Mouse (Mus musculus): ENCODE measurements around the gene Ceacam9. TPM values are rescaled to one million over a fixed set of nuclear protein-coding genes. Genes with fewer than 3 reads are reported as not detected.

Gene Ceacam9
- total and polyA plus RNA-seq, 3 experiments: not detected

- peaks cover 3 to 6% of the 10 kb centered on the region in 2 experiments; a peak in 2 of 4 replicates for H3K27me3 ChIP-seq (ENCODE audit: control insufficient read depth in 1 of 2, insufficient read depth in 2 of 2, low read length in 2 of 2)
- no peaks in the 10 kb centered on the region for H3K9me3 ChIP-seq (replicated peaks; ENCODE audit: insufficient read depth, low read length)
- H3K9ac ChIP-seq (ENCODE audit: control insufficient read depth, low read depth, low read length, poor library complexity, severe bottlenecking): no peak overlapping the region
- no peaks in the 10 kb centered on the region for H3K79me2 ChIP-seq (ENCODE audit: control insufficient read depth, insufficient read depth, low read length, poor library complexity)
- no peak overlapping the region for H3K27ac ChIP-seq (ENCODE audit: control insufficient read depth, low read depth, low read length)
- no peak overlapping the region for H3K4me3 ChIP-seq (ENCODE audit: control insufficient read depth in 1 of 2, insufficient read depth in 1 of 2, low read depth in 2 of 2, low read length in 2 of 2)
- H3K4me1 ChIP-seq (ENCODE audit: control insufficient read depth in 1 of 2, insufficient read depth in 2 of 2, low read length in 2 of 2): no peaks in the 10 kb centered on the region
- TF ChIP-seq MAFK (IDR thresholded peaks at IDR 0.05; ENCODE audit: borderline replicate concordance, low read depth, low read length): no peak
- no peak for TF ChIP-seq UBTF (IDR thresholded peaks at IDR 0.05; ENCODE audit: borderline replicate concordance, insufficient read depth, low read depth, low read length)
- TF ChIP-seq EP300 (IDR thresholded peaks at IDR 0.05; ENCODE audit: low read depth in 1 of 2, low read length in 2 of 2): no peak
- TF ChIP-seq MAX (IDR thresholded peaks at IDR 0.05; ENCODE audit: low read length): no peak
- no peak for TF ChIP-seq HCFC1 (IDR thresholded peaks at IDR 0.05; ENCODE audit: low read depth, low read length)
- TF ChIP-seq POLR2AphosphoS2 (IDR thresholded peaks at IDR 0.05; ENCODE audit: low read length): no peak
- TF ChIP-seq ETS1 (IDR thresholded peaks at IDR 0.05; ENCODE audit: low read depth, low read length): no peak
- no peak for TF ChIP-seq SIN3A (IDR thresholded peaks at IDR 0.05; ENCODE audit: low read length)
- TF ChIP-seq MXI1 (IDR thresholded peaks at IDR 0.05; ENCODE audit: low read depth, low read length): no peak
- no peak for TF ChIP-seq TCF12 (IDR thresholded peaks at IDR 0.05; ENCODE audit: low read depth, low read length)
- no peak for TF ChIP-seq MYB (IDR thresholded peaks at IDR 0.05; ENCODE audit: low read depth, low read length)
- TF ChIP-seq CTCF (IDR thresholded peaks at IDR 0.05 in 2 of 3, conservative IDR thresholded peaks at IDR 0.05 in 1 of 3; ENCODE audit: control insufficient read depth in 1 of 3, insufficient read depth in 1 of 3, low read depth in 2 of 3, low read length in 3 of 3, poor library complexity in 1 of 3, severe bottlenecking in 1 of 3): no peak
- TF ChIP-seq MEF2A (IDR thresholded peaks at IDR 0.05; ENCODE audit: extremely low read depth, insufficient replicate concordance, low read depth, low read length, poor library complexity, severe bottlenecking): no peak
- no peak for TF ChIP-seq GATA1 (IDR thresholded peaks at IDR 0.05; ENCODE audit: low read depth, low read length)
- no peak for TF ChIP-seq RAD21 (IDR thresholded peaks at IDR 0.05; ENCODE audit: low read depth, low read length)
- no peak for TF ChIP-seq TBP (IDR thresholded peaks at IDR 0.05; ENCODE audit: low read depth, low read length)
- no peak for TF ChIP-seq NELFE (IDR thresholded peaks at IDR 0.05; ENCODE audit: low read depth, low read length)
- TF ChIP-seq NRF1 (IDR thresholded peaks at IDR 0.05; ENCODE audit: insufficient read depth, low read depth, low read length, poor library complexity, severe bottlenecking): no peak
- TF ChIP-seq POLR2AphosphoS5 (IDR thresholded peaks at IDR 0.05; ENCODE audit: borderline replicate concordance, low read depth, low read length): no peak
- no peak for TF ChIP-seq USF2 (IDR thresholded peaks at IDR 0.05; ENCODE audit: borderline replicate concordance in 1 of 2, insufficient read depth in 1 of 2, low read depth in 1 of 2, low read length in 2 of 2)
- no peak for DNase-seq (ENCODE audit: low read depth, low spot score)
- H3K36me3 ChIP-seq (ENCODE audit: control insufficient read depth in 1 of 2, insufficient read depth in 2 of 2, low read length in 2 of 2): no peaks in the 10 kb centered on the region
Observed at GRCm38 (mm10) chr7:16708244-16708643, 13.5 kb upstream of the Ceacam9 start.

GRCm38 (mm10) chr7:16710604-16711003 is 11.1 kb upstream of the Ceacam9 start:
- H3K9me3 ChIP-seq (replicated peaks; ENCODE audit: insufficient read depth, low read length): no peaks in the 10 kb centered on the region
- H3K36me3 ChIP-seq (ENCODE audit: control insufficient read depth in 1 of 2, insufficient read depth in 2 of 2, low read length in 2 of 2): no peaks in the 10 kb centered on the region
- DNase-seq (ENCODE audit: low read depth, low spot score): peak; percentile 54
- TF ChIP-seq SMC3 (IDR thresholded peaks at IDR 0.05; ENCODE audit: low read depth, low read length): peak; percentile 47
- no peak for TF ChIP-seq ZC3H11A (IDR thresholded peaks at IDR 0.05; ENCODE audit: low read depth, low read length)
- no peak for TF ChIP-seq MAFK (IDR thresholded peaks at IDR 0.05; ENCODE audit: borderline replicate concordance, low read depth, low read length)
- peak; percentile 51 to 52 (median 52) for TF ChIP-seq CTCF (IDR thresholded peaks at IDR 0.05 in 2 of 3, conservative IDR thresholded peaks at IDR 0.05 in 1 of 3; ENCODE audit: control insufficient read depth in 1 of 3, insufficient read depth in 1 of 3, low read depth in 2 of 3, low read length in 3 of 3, poor library complexity in 1 of 3, severe bottlenecking in 1 of 3)
- no peaks in the 10 kb centered on the region for H3K79me2 ChIP-seq (ENCODE audit: control insufficient read depth, insufficient read depth, low read length, poor library complexity)
- no peak overlapping the region for H3K27ac ChIP-seq (ENCODE audit: control insufficient read depth, low read depth, low read length)
- no peak overlapping the region for H3K4me3 ChIP-seq (ENCODE audit: control insufficient read depth in 1 of 2, insufficient read depth in 1 of 2, low read depth in 2 of 2, low read length in 2 of 2)
- H3K27me3 ChIP-seq (ENCODE audit: control insufficient read depth in 1 of 2, insufficient read depth in 2 of 2, low read length in 2 of 2): peaks cover 3 to 6% of the 10 kb centered on the region in 2 experiments; a peak in 2 of 4 replicates
- no peaks in the 10 kb centered on the region; a peak in 1 of 4 replicates for H3K4me1 ChIP-seq (ENCODE audit: control insufficient read depth in 1 of 2, insufficient read depth in 2 of 2, low read length in 2 of 2)
- no peak overlapping the region for H3K9ac ChIP-seq (ENCODE audit: control insufficient read depth, low read depth, low read length, poor library complexity, severe bottlenecking)
